In the genomic region with DNA sequence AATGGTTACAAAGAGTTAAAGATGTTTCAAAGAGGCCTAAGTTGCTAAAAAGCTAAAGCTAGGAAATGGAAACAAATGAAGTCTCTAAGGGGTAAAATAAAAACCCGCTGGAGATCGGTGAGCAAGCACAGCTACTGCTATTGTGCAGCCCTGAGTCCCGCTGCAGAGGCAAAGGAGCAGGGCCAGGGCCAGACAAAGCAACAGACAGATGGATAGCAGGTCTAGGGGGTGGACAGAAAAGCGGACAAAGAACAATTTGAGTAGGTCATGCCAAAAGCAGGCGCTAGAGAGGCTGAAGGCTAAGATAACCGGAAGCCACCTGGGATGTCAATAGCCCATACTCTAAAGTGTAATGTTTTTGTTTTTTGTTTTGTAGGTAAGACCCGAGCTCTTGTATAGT, we compare ENCODE assay signal across 29 mouse cellular contexts. TPM values are rescaled to one million over a fixed set of nuclear protein-coding genes. Genes with fewer than 3 reads are reported as not detected.
"Had no signal": no experiment of that assay in that cellular context is flagged by ENCODE, and none has a peak within 500 bp of the region (broad histone marks: within the 10 kb centered on the region; RNA-seq: fewer than 3 reads in every experiment).

No protein-coding gene starts in this region.

- H3K9ac ChIP-seq: embryonic facial prominence, embryonic 12.5 days; embryonic facial prominence, embryonic 13.5 days; embryonic facial prominence, embryonic 15.5 days; forebrain, embryonic 12.5 days; forebrain, embryonic 13.5 days; forebrain, embryonic 15.5 days; forebrain, postnatal 0 days had no signal

- ATAC-seq: forebrain, embryonic 13.5 days; forebrain, embryonic 14.5 days; forebrain, embryonic 15.5 days; forebrain, embryonic 16.5 days; forebrain, postnatal 0 days had no signal

- H3K27me3 ChIP-seq: embryonic facial prominence, embryonic 12.5 days; embryonic facial prominence, embryonic 13.5 days; embryonic facial prominence, embryonic 15.5 days; forebrain, embryonic 13.5 days; forebrain, embryonic 15.5 days had no signal

- H3K9me3 ChIP-seq: embryonic facial prominence, embryonic 10.5 days; embryonic facial prominence, embryonic 12.5 days; embryonic facial prominence, embryonic 13.5 days; embryonic facial prominence, embryonic 15.5 days; forebrain, embryonic 10.5 days; forebrain, embryonic 12.5 days; forebrain, embryonic 13.5 days; forebrain, embryonic 15.5 days had no signal

- H3K4me2 ChIP-seq: embryonic facial prominence, embryonic 12.5 days; embryonic facial prominence, embryonic 13.5 days; embryonic facial prominence, embryonic 15.5 days; forebrain, embryonic 12.5 days; forebrain, embryonic 13.5 days; forebrain, embryonic 15.5 days had no signal

- H3K36me3 ChIP-seq: embryonic facial prominence, embryonic 10.5 days; embryonic facial prominence, embryonic 12.5 days; embryonic facial prominence, embryonic 13.5 days; embryonic facial prominence, embryonic 15.5 days; forebrain, embryonic 10.5 days; forebrain, embryonic 12.5 days; forebrain, embryonic 15.5 days had no signal

- H3K4me1 ChIP-seq: forebrain, embryonic 15.5 days had no signal

- H3K27ac ChIP-seq: embryonic facial prominence, embryonic 10.5 days; embryonic facial prominence, embryonic 12.5 days; embryonic facial prominence, embryonic 13.5 days; embryonic facial prominence, embryonic 15.5 days; forebrain, embryonic 10.5 days; forebrain, embryonic 12.5 days; forebrain, embryonic 13.5 days; forebrain, embryonic 15.5 days; gastrocnemius, adult 2 months; heart, adult 2 months had no signal

- H3K4me3 ChIP-seq: embryonic facial prominence, embryonic 10.5 days; embryonic facial prominence, embryonic 12.5 days; embryonic facial prominence, embryonic 13.5 days; embryonic facial prominence, embryonic 15.5 days; erythroblast, embryonic 14.5 days; forebrain, embryonic 10.5 days; forebrain, embryonic 12.5 days; forebrain, embryonic 13.5 days; forebrain, embryonic 15.5 days; gastrocnemius, adult 2 months; heart, adult 2 months had no signal

- DNase-seq: cerebellum, adult 8-10 months; cerebellum, adult 9-10 months; cerebellum, adult 9-11 months; cerebellum, postnatal 10 days; cerebellum, postnatal 14 days; cerebellum, postnatal 25 days; cerebellum, postnatal 36 days; embryo, embryonic 11 days; forebrain, postnatal 0 days; gastrocnemius, adult 2 months; gastrocnemius, postnatal 10 days; gastrocnemius, postnatal 14 days; gastrocnemius, postnatal 25 days; gastrocnemius, postnatal 36 days; heart, adult 18-20 months; heart, adult 2 months had no signal

RNA-seq across cellular contexts. Expression of a gene that starts 2.8 kb away (rescaled TPM):
- total RNA-seq: common myeloid progenitor, adult 5-6 weeks; granulocyte monocyte progenitor cell, adult 5-6 weeks had no signal
- polyA plus RNA-seq: embryonic facial prominence, embryonic 10.5 days; erythroblast, embryonic 14.5 days; forebrain, embryonic 10.5 days; forebrain, embryonic 13.5 days had no signal
